Mouse (Mus musculus): ENCODE data around the gene Meioc. TPM values are rescaled to one million over a fixed set of nuclear protein-coding genes. Genes with fewer than 3 reads are reported as not detected.

Gene Meioc
- polyA plus RNA-seq, 1 experiment from 2014 or later, result 0.15 TPM

GRCm38 (mm10) chr11:102631203-102631602 is 32.3 kb upstream of the Meioc start:
- Histone ChIP-seq H3K4me1 (ENCODE audit: control insufficient read depth, insufficient read depth, low read length) (peaks cover 4% of the 10 kb centered on the region; the same call in 1 of the 2 replicates), H3K36me3 (ENCODE audit: control insufficient read depth, insufficient read depth, low read length) (no peaks in the 10 kb centered on the region), H3K9ac (ENCODE audit: low read depth, low read length) (no peak overlapping the region), H3K4me3 (ENCODE audit: low read depth, low read length) (no peak overlapping the region), H3K4me2 (ENCODE audit: low read length) (no peak overlapping the region), H3K9me3 (replicated peaks; ENCODE audit: control insufficient read depth, low read length, poor library complexity, severe bottlenecking) (no peaks in the 10 kb centered on the region), H3K27ac (ENCODE audit: low read length) (no peak overlapping the region), H3K27me3 (ENCODE audit: control insufficient read depth, insufficient read depth, low read depth, low read length) (no peaks in the 10 kb centered on the region)
- no peak for ATAC-seq
- WGBS, result 39% methylated on average over 5 of the region's 5 CpGs

- H3K4me3 ChIP-seq (ENCODE audit: low read depth, low read length), result peak overlapping the region; percentile 27; the same call in 1 of the 2 replicates
- no peaks in the 10 kb centered on the region for H3K36me3 ChIP-seq (ENCODE audit: control insufficient read depth, insufficient read depth, low read length)
- peaks cover 4% of the 10 kb centered on the region; the same call in 1 of the 2 replicates for H3K4me1 ChIP-seq (ENCODE audit: control insufficient read depth, insufficient read depth, low read length)
- no peak overlapping the region for H3K9ac ChIP-seq (ENCODE audit: low read depth, low read length)
- H3K4me2 ChIP-seq (ENCODE audit: low read length), result peak overlapping the region; percentile 46
- H3K27me3 ChIP-seq (ENCODE audit: control insufficient read depth, insufficient read depth, low read depth, low read length), result no peaks in the 10 kb centered on the region
- H3K9me3 ChIP-seq (replicated peaks; ENCODE audit: control insufficient read depth, low read length, poor library complexity, severe bottlenecking), result no peaks in the 10 kb centered on the region
- WGBS, result 4% methylated on average over 12 of the region's 13 CpGs
- no peak overlapping the region for H3K27ac ChIP-seq (ENCODE audit: low read length)
- ATAC-seq, result no peak
Observed at GRCm38 (mm10) chr11:102632725-102633124, 30.8 kb upstream of the Meioc start.

GRCm38 (mm10) chr11:102633379-102633778 is 30.1 kb upstream of the Meioc start:
- no peaks in the 10 kb centered on the region for H3K9me3 ChIP-seq (replicated peaks; ENCODE audit: control insufficient read depth, low read length, poor library complexity, severe bottlenecking)
- 18% methylated on average over 9 of the region's 9 CpGs for WGBS
- H3K4me1 ChIP-seq (ENCODE audit: control insufficient read depth, insufficient read depth, low read length), result peaks cover 4% of the 10 kb centered on the region; the same call in 1 of the 2 replicates
- no peaks in the 10 kb centered on the region for H3K36me3 ChIP-seq (ENCODE audit: control insufficient read depth, insufficient read depth, low read length)
- H3K9ac ChIP-seq (ENCODE audit: low read depth, low read length), result no peak overlapping the region
- no peaks in the 10 kb centered on the region for H3K27me3 ChIP-seq (ENCODE audit: control insufficient read depth, insufficient read depth, low read depth, low read length)
- peak overlapping the region; percentile 46 for H3K4me2 ChIP-seq (ENCODE audit: low read length)
- H3K27ac ChIP-seq (ENCODE audit: low read length), result no peak overlapping the region
- H3K4me3 ChIP-seq (ENCODE audit: low read depth, low read length), result peak overlapping the region; percentile 27
- no peak for ATAC-seq

GRCm38 (mm10) chr11:102636887-102637286 is 26.6 kb upstream of the Meioc start:
- Histone ChIP-seq H3K9ac (ENCODE audit: low read depth, low read length) (no peak overlapping the region), H3K4me1 (ENCODE audit: control insufficient read depth, insufficient read depth, low read length) (peaks cover 4% of the 10 kb centered on the region; the same call in 1 of the 2 replicates), H3K27me3 (ENCODE audit: control insufficient read depth, insufficient read depth, low read depth, low read length) (no peaks in the 10 kb centered on the region), H3K4me3 (ENCODE audit: low read depth, low read length) (no peak overlapping the region), H3K9me3 (replicated peaks; ENCODE audit: control insufficient read depth, low read length, poor library complexity, severe bottlenecking) (no peaks in the 10 kb centered on the region), H3K4me2 (ENCODE audit: low read length) (no peak overlapping the region), H3K27ac (ENCODE audit: low read length) (no peak overlapping the region), H3K36me3 (ENCODE audit: control insufficient read depth, insufficient read depth, low read length) (no peaks in the 10 kb centered on the region)
- ATAC-seq, result no peak
- WGBS, result 35% methylated on average over 12 of the region's 12 CpGs

- Histone ChIP-seq H3K27ac (ENCODE audit: low read length) (no peak overlapping the region), H3K27me3 (ENCODE audit: control insufficient read depth, insufficient read depth, low read depth, low read length) (no peaks in the 10 kb centered on the region), H3K4me2 (ENCODE audit: low read length) (no peak overlapping the region), H3K36me3 (ENCODE audit: control insufficient read depth, insufficient read depth, low read length) (no peaks in the 10 kb centered on the region), H3K4me3 (ENCODE audit: low read depth, low read length) (no peak overlapping the region), H3K9ac (ENCODE audit: low read depth, low read length) (no peak overlapping the region), H3K4me1 (ENCODE audit: control insufficient read depth, insufficient read depth, low read length) (no peaks in the 10 kb centered on the region), H3K9me3 (replicated peaks; ENCODE audit: control insufficient read depth, low read length, poor library complexity, severe bottlenecking) (no peaks in the 10 kb centered on the region)
- WGBS, result 57% methylated on average over 10 of the region's 10 CpGs
- no peak for ATAC-seq
Observed at GRCm38 (mm10) chr11:102643891-102644382, 19.6 kb upstream of the Meioc start.

- no peak for ATAC-seq
Observed at GRCm38 (mm10) chr11:102646226-102646625, 17.3 kb upstream of the Meioc start.

GRCm38 (mm10) chr11:102647885-102648284 is 15.6 kb upstream of the Meioc start:
- no peaks in the 10 kb centered on the region for H3K4me1 ChIP-seq (ENCODE audit: control insufficient read depth, insufficient read depth, low read length)
- H3K4me2 ChIP-seq (ENCODE audit: low read length), result no peak overlapping the region
- H3K36me3 ChIP-seq (ENCODE audit: control insufficient read depth, insufficient read depth, low read length), result no peaks in the 10 kb centered on the region
- no peaks in the 10 kb centered on the region for H3K9me3 ChIP-seq (replicated peaks; ENCODE audit: control insufficient read depth, low read length, poor library complexity, severe bottlenecking)
- H3K27ac ChIP-seq (ENCODE audit: low read length), result no peak overlapping the region
- WGBS, result 69% methylated on average over 12 of the region's 12 CpGs
- no peaks in the 10 kb centered on the region for H3K27me3 ChIP-seq (ENCODE audit: control insufficient read depth, insufficient read depth, low read depth, low read length)
- no peak for ATAC-seq
- no peak overlapping the region for H3K9ac ChIP-seq (ENCODE audit: low read depth, low read length)
- no peak overlapping the region for H3K4me3 ChIP-seq (ENCODE audit: low read depth, low read length)

More at GRCm38 (mm10) chr11:102646226-102646625, 17.3 kb upstream of the Meioc start:
- Histone ChIP-seq H3K36me3 (ENCODE audit: control insufficient read depth, insufficient read depth, low read length) (no peaks in the 10 kb centered on the region), H3K4me3 (ENCODE audit: low read depth, low read length) (no peak overlapping the region), H3K4me2 (ENCODE audit: low read length) (no peak overlapping the region), H3K27me3 (ENCODE audit: control insufficient read depth, insufficient read depth, low read depth, low read length) (no peaks in the 10 kb centered on the region), H3K9ac (ENCODE audit: low read depth, low read length) (no peak overlapping the region), H3K4me1 (ENCODE audit: control insufficient read depth, insufficient read depth, low read length) (no peaks in the 10 kb centered on the region), H3K27ac (ENCODE audit: low read length) (no peak overlapping the region), H3K9me3 (replicated peaks; ENCODE audit: control insufficient read depth, low read length, poor library complexity, severe bottlenecking) (no peaks in the 10 kb centered on the region)
- WGBS, result 84% methylated on average over 13 of the region's 13 CpGs

GRCm38 (mm10) chr11:102651381-102651780 is 12.1 kb upstream of the Meioc start:
- no peak for ATAC-seq
- no peaks in the 10 kb centered on the region for H3K4me1 ChIP-seq (ENCODE audit: control insufficient read depth, insufficient read depth, low read length)
- 3% methylated on average over 9 of the region's 9 CpGs for WGBS
- no peak overlapping the region for H3K9ac ChIP-seq (ENCODE audit: low read depth, low read length)
- H3K4me3 ChIP-seq (ENCODE audit: low read depth, low read length), result no peak overlapping the region
- H3K9me3 ChIP-seq (replicated peaks; ENCODE audit: control insufficient read depth, low read length, poor library complexity, severe bottlenecking), result no peaks in the 10 kb centered on the region
- no peak overlapping the region for H3K27ac ChIP-seq (ENCODE audit: low read length)
- no peaks in the 10 kb centered on the region for H3K27me3 ChIP-seq (ENCODE audit: control insufficient read depth, insufficient read depth, low read depth, low read length)
- no peaks in the 10 kb centered on the region for H3K36me3 ChIP-seq (ENCODE audit: control insufficient read depth, insufficient read depth, low read length)
- H3K4me2 ChIP-seq (ENCODE audit: low read length), result no peak overlapping the region

- ATAC-seq, result no peak
- H3K27ac ChIP-seq (ENCODE audit: low read length), result no peak overlapping the region
- no peaks in the 10 kb centered on the region for H3K9me3 ChIP-seq (replicated peaks; ENCODE audit: control insufficient read depth, low read length, poor library complexity, severe bottlenecking)
- H3K4me3 ChIP-seq (ENCODE audit: low read depth, low read length), result no peak overlapping the region
- H3K4me2 ChIP-seq (ENCODE audit: low read length), result no peak overlapping the region
- no peaks in the 10 kb centered on the region for H3K27me3 ChIP-seq (ENCODE audit: control insufficient read depth, insufficient read depth, low read depth, low read length)
- 76% methylated on average over 3 of the region's 3 CpGs for WGBS
- H3K9ac ChIP-seq (ENCODE audit: low read depth, low read length), result no peak overlapping the region
- no peaks in the 10 kb centered on the region for H3K36me3 ChIP-seq (ENCODE audit: control insufficient read depth, insufficient read depth, low read length)
- no peaks in the 10 kb centered on the region for H3K4me1 ChIP-seq (ENCODE audit: control insufficient read depth, insufficient read depth, low read length)
Observed at GRCm38 (mm10) chr11:102652844-102653243, 10.7 kb upstream of the Meioc start.

Data from midbrain, embryonic 16.5 days (tissue).